Mouse (Mus musculus) stomach, postnatal 0 days (tissue): Measurements from ENCODE around the gene Dync2li1. TPM values are rescaled to one million over a fixed set of nuclear protein-coding genes. Genes with fewer than 3 reads are reported as not detected.

ENCODE experiments used
- ATAC-seq: fragments of 200-750 bp; cut with Nextera tagmentation; 2 replicates; pipeline ENCODE4 v1.8.0; 2017; ENCODE audit not compliant: low FRiP score, low TSS enrichment
- DNase-seq: peaks from one replicate; pipeline ENCODE4 v3.0.0-alpha.2; 2016; ENCODE audit warnings: low spot score
- H3K27ac ChIP-seq: fragments of 300-500 bp; sonication (generic); replicated peaks from 2 replicates; pipeline ENCODE4 v1.5.1; 2014; ENCODE audit warnings: mild to moderate bottlenecking, control low read depth
- H3K27me3 ChIP-seq: fragments of 300-500 bp; sonication (generic); 2 replicates; pipeline ENCODE4 v1.6.1; 2014; ENCODE audit warnings: low read length; ENCODE audit not compliant: control insufficient read depth, insufficient read depth
- H3K36me3 ChIP-seq: fragments of 300-500 bp; sonication (generic); 2 replicates; pipeline ENCODE4 v1.6.1; 2014; ENCODE audit warnings: low read length, mixed read lengths; ENCODE audit not compliant: control insufficient read depth, insufficient read depth
- H3K4me1 ChIP-seq: fragments of 300-500 bp; sonication (generic); replicated peaks from 2 replicates; pipeline ENCODE4 v1.6.1; 2014; ENCODE audit warnings: antibody characterized with exemption; ENCODE audit not compliant: control insufficient read depth, insufficient read depth
- H3K4me2 ChIP-seq: fragments of 300-500 bp; sonication (generic); replicated peaks from 2 replicates; pipeline ENCODE4 v1.6.1; 2014; ENCODE audit warnings: low read depth, mild to moderate bottlenecking, control low read depth, moderate library complexity
- H3K4me3 ChIP-seq: fragments of 300-500 bp; sonication (generic); 2 replicates; pipeline ENCODE4 v1.5.1; 2014; ENCODE audit warnings: low read depth, low read length, control low read depth
- H3K9ac ChIP-seq: fragments of 300-500 bp; sonication (generic); 2 replicates; pipeline ENCODE4 v1.6.1; 2014; ENCODE audit warnings: mild to moderate bottlenecking, low read length, control low read depth, mixed read lengths
- H3K9me3 ChIP-seq: fragments of 300-500 bp; sonication (generic); 2 replicates; pipeline ENCODE4 v1.6.1; 2016; ENCODE audit warnings: low read length; ENCODE audit not compliant: control insufficient read depth
- CTCF ChIP-seq: IDR thresholded peaks from 2 replicates; pipeline ENCODE4 v1.5.1; 2016; ENCODE audit warnings: antibody characterized with exemption, low read depth, mild to moderate bottlenecking, moderate library complexity
- EP300 ChIP-seq: optimal IDR thresholded peaks from 2 replicates; pipeline ENCODE3; 2016; ENCODE audit warnings: antibody characterized with exemption
- WGBS: fragments of 180-500 bp; shearing (Covaris S2); extraction: QIAGEN DNeasy Blood & Tissue Kit; methylation state at CpG from one replicate; pipeline ENCODE4 v1.1.7; 2014; 5-methylcytosine and 5-hydroxymethylcytosine counted together
- polyA plus RNA-seq: library from polyadenylated mRNA; unstranded; fragments of >200 nt; fragmentation: Nextera tagmentation; extraction: Ambion mirVana; gene quantifications from 2 replicates; pipeline ENCODE4 v1.2.1, GENCODE M21; 2015

Dync2li1 gene
- polyA plus RNA-seq, 1 experiment from 2014 or later: 13.3 TPM

DNA sequence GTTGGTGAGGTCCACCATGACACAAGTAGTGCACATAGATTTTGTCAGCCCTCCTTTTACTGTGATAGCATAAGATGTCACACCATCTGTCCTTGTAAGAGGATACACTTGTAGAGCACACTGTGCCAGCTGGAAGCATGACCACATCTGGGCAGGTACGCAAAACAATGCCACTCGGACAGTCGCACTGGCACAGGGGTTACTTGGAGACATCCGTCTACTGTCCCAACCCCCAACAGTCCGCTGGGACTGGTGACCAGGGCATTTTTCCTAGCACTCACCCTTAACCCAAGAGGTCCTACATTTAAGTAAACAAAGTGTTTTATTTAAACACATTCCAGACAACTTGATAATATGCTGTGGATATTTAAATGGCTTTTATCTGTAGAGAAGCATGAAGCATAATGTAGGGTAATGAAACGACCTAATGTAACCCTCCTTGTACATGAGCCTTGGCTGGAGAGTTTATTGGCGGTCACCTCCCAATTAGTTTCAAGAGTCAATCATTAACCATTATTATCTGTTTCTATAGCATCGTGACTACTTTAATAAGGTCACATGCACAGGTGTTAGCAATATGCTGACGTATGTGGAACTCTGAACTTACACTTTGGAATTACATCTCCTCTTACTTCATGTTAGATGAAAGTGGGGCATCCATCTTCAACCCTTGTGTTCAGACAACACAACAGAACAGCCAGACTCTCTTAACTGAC, 24.2 kb downstream of the Dync2li1 start:
- 77% methylated on average over 9 of the region's 9 CpGs for WGBS
- no peak overlapping the region for H3K27ac ChIP-seq

DNA sequence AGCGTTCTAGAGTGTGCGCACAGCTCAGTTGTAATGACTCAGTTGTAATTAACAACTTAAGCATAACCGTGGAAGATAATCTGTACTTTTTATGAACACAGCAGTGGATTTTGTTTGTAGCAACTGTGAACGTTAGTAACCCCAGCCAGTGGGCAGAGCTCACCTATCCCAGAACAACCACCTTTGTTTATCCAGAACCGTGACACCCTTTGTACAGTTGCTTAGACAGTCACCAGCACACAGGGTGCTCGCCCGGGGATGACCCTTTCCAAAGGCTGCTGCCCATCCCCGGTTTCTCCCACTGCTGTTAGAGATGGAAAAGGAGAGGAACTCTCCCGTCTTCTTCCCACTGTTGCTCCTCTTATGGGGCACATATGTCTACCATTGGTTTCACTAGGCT, 27.2 kb downstream of the Dync2li1 start:
- H3K9ac ChIP-seq: no peak overlapping the region
- ATAC-seq (no peak), DNase-seq (no peak)
- H3K27ac ChIP-seq: no peak overlapping the region
- H3K4me1 ChIP-seq: no peaks in the 10 kb centered on the region
- WGBS: 81% methylated on average over 9 of the region's 9 CpGs
- H3K4me2 ChIP-seq: no peak overlapping the region
- no peak overlapping the region for H3K4me3 ChIP-seq
- TF ChIP-seq CTCF (no peak), EP300 (no peak)
- H3K9me3 ChIP-seq: no peaks in the 10 kb centered on the region
- H3K27me3 ChIP-seq: no peaks in the 10 kb centered on the region
- H3K36me3 ChIP-seq: peaks cover 2% of the 10 kb centered on the region; the same call in 1 of the 2 replicates

More for the DNA sequence above, 24.2 kb downstream of the Dync2li1 start:
- Histone ChIP-seq H3K9ac (no peak overlapping the region), H3K27me3 (no peaks in the 10 kb centered on the region), H3K4me2 (no peak overlapping the region), H3K4me1 (no peaks in the 10 kb centered on the region), H3K4me3 (no peak overlapping the region), H3K9me3 (no peaks in the 10 kb centered on the region), H3K36me3 (peaks cover 2% of the 10 kb centered on the region; the same call in 1 of the 2 replicates)
- TF ChIP-seq CTCF: no peak
- TF ChIP-seq EP300: no peak
- ATAC-seq (peak; percentile 45; the same call in 1 of the 2 replicates), DNase-seq (no peak)

DNA sequence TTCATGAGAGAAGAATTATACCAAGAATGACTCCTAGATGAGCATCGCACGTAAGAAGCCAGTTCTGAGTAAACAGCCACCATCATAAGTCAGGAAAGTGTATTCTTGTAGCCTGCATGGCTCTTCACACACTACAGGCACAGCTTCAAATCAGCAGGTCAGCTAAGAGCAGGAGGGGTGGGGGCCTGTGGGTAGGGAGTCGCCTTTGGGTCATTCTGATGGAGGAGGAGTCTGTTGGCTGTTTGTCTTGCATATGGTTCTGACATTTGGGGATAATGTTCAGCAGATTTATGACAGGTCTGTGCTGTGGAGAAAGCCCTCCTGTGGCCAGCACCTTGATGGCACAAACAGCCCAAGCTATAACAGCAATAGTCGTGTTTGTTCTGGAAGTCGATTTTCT, 29.9 kb downstream of the Dync2li1 start:
- TF ChIP-seq EP300: no peak
- TF ChIP-seq CTCF: no peak
- no peak overlapping the region for H3K4me2 ChIP-seq
- no peaks in the 10 kb centered on the region for H3K4me1 ChIP-seq
- no peak overlapping the region for H3K4me3 ChIP-seq
- WGBS: 74% methylated on average over 5 of the region's 5 CpGs
- no peak overlapping the region for H3K27ac ChIP-seq
- no peaks in the 10 kb centered on the region for H3K9me3 ChIP-seq
- no peaks in the 10 kb centered on the region; the same call in 1 of the 2 replicates for H3K36me3 ChIP-seq
- no peak overlapping the region for H3K9ac ChIP-seq
- H3K27me3 ChIP-seq: no peaks in the 10 kb centered on the region
- ATAC-seq (no peak), DNase-seq (no peak)

DNA sequence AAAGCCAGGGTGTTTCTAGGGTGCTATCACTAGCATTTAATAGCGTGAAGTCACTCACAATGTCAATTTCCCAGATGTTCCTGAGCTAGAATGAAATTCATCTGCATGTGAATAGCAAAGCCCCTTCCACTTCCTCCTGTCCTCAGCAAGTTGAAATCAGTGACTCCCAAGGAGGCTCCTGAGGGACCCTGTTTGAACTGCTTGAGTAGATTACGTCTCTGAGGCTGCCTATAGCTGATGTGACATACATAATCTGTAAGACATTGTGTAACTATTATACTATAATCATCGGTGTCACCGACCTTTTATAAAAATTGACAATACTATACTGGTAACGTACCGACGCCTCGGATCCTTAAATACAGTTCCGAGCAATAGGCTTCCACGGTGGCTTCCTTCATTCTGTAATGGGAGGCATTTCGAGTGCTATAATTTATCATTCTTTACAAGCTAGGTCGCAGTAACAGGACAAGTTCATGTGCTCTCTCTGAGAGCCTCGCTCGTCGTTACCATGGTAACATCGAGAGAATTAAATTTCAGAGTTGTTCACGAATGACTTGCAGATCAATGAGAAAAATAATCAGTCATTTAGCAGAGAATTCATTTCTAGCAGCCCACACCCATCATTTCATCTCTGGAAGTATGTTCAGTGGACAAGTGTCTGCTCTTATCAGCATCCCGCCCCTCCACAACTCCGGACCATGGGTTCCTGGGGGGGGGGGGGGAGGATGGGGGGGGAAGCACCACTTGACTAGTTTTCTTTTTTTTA, 30.5 kb downstream of the Dync2li1 start:
- H3K4me1 ChIP-seq: no peaks in the 10 kb centered on the region
- no peak overlapping the region for H3K4me2 ChIP-seq
- H3K36me3 ChIP-seq: no peaks in the 10 kb centered on the region; the same call in 1 of the 2 replicates
- H3K9ac ChIP-seq: no peak overlapping the region
- DNase-seq (no peak), ATAC-seq (no peak)
- TF ChIP-seq EP300 (no peak), CTCF (no peak)
- H3K27ac ChIP-seq: no peak overlapping the region
- no peaks in the 10 kb centered on the region for H3K9me3 ChIP-seq
- no peaks in the 10 kb centered on the region for H3K27me3 ChIP-seq
- H3K4me3 ChIP-seq: no peak overlapping the region
- WGBS: 54% methylated on average over 19 of the region's 19 CpGs

DNA sequence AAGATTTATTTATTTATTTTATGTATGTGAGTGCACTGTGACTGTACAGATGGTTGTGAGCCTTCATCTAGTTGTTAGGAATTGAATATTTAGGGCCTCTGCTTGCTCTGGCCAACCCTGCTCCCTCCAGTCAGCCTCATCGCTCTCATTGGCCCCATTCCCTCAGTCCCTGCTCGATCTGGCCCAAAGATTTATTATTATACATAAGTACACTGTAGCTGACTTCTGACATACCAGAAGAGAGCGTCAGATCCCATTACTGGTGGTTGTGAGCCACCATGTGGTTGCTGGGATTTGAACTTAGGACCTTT, 31.1 kb downstream of the Dync2li1 start:
- TF ChIP-seq CTCF (peak; percentile 19), EP300 (no peak)
- no peaks in the 10 kb centered on the region for H3K4me1 ChIP-seq
- no peak overlapping the region for H3K27ac ChIP-seq
- 57% methylated on average over 3 of the region's 3 CpGs for WGBS
- H3K36me3 ChIP-seq: no peaks in the 10 kb centered on the region
- no peaks in the 10 kb centered on the region for H3K27me3 ChIP-seq
- H3K9ac ChIP-seq: no peak overlapping the region
- ATAC-seq (no peak), DNase-seq (no peak)
- no peaks in the 10 kb centered on the region for H3K9me3 ChIP-seq
- no peak overlapping the region for H3K4me2 ChIP-seq
- no peak overlapping the region for H3K4me3 ChIP-seq

DNA sequence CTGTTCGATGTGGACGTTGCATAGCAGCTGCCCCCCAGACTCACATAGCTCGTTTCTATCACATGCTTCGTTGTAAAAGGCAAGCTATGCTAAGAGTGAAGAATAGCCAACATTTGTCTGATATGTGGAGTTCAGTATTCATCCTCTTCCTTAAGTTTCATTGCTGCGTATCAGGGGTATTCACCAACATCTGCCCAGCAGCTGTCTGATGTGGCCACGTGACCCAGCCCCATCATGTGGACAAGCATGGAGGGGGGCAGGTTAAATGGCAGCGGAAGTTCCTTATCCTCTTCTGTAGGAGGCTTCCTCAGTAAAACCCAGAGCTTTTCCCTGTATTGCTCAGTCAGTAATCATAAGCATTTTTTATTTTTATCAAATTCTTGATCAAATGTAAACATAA, 31.5 kb downstream of the Dync2li1 start:
- H3K27ac ChIP-seq: no peak overlapping the region
- TF ChIP-seq EP300 (no peak), CTCF (no peak)
- no peaks in the 10 kb centered on the region for H3K27me3 ChIP-seq
- 57% methylated on average over 7 of the region's 7 CpGs for WGBS
- H3K4me2 ChIP-seq: no peak overlapping the region
- no peaks in the 10 kb centered on the region for H3K36me3 ChIP-seq
- no peaks in the 10 kb centered on the region for H3K4me1 ChIP-seq
- H3K9me3 ChIP-seq: no peaks in the 10 kb centered on the region
- DNase-seq: no peak
- no peak for ATAC-seq
- H3K9ac ChIP-seq: no peak overlapping the region
- no peak overlapping the region for H3K4me3 ChIP-seq
